Mouse (Mus musculus) right cerebral cortex, postnatal 4 days (tissue): ENCODE data around the gene Imp4.

Experiments used
- DNase-seq: peaks from one replicate; pipeline ENCODE4 v3.0.0-alpha.2; 2022

The Imp4 gene

DNA sequence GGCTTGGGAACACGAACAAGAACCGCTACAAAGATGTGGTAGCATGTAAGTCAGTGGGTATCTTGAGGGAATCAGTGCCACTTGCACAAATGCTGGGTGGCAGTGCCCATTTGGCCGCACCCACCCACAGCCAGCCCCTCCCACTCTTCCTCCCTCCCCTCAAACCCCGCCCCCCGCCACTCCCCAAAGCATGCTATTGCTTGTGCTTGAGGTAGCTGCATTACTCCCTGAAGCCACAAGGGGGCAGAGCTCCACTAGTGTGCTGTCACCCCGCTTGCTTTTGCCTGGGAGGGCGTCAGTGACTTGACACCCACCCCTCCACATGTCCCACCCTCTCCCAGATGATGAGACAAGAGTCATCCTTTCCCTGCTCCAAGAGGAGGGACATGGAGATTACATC, 23.1 kb downstream of the Imp4 start:
- peak; percentile 62 for DNase-seq

DNA sequence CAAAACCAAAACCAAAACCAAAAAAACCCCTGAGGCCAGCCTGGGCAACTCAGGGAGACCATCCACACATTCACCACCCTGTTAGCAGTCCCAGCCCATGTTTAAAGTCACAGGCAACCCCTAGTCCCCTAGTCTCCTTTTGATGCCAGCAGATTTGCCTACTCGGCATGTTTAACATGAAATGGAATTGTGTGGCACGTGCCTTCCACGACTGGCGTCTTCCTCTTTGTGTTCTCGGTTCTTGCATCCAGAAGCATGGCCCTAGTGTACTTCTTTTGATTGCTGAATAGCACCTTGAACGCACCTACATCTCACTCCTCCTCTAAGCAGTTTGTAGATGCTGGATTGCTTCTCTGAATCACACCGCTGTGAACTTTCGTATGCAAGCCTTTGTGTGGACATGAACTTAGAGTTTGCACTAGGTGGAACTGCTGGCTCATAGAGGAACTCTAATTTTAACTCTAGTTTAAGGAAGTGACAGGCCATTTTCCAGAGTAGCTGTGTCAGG, 24.7 kb downstream of the Imp4 start:
- no peak for DNase-seq

DNA sequence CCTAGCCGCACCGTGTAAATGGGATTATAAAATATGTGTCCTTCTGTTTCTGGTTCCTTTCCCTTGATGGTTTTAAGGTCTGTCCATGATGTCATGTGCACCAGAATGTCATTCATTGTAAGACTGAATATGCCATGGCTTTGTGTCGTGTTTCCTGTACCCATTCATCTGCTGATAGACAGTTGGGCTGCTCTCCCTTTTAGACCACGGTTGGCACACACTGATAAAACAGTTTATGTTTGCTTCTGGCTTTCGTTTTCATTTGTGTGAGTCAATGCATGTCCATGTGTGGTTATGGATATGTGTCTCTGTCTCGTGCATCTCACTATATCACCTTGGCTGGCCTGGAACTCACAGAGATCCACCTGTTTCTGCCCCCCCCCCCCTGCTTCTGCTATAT, 25.8 kb downstream of the Imp4 start:
- DNase-seq: no peak

DNA sequence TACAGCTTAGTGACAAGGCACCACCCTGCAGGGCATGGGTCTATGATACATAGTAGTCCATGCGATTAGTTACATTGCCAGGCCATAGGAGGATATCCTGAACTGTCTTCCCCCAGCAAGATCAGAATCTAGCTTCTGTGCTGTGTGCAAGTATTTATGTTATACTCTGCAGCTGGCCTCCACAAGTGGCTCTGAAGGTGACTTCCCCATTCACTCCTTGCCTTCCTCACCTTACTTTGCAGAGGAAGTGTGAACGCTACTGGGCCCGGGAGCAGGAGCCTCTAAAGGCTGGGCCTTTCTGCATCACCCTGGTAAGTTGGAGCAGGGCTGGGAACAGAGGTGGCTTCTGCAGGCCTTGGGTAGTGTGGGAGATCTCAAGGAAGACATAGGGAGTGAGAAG, 28.4 kb downstream of the Imp4 start:
- no peak for DNase-seq

DNA sequence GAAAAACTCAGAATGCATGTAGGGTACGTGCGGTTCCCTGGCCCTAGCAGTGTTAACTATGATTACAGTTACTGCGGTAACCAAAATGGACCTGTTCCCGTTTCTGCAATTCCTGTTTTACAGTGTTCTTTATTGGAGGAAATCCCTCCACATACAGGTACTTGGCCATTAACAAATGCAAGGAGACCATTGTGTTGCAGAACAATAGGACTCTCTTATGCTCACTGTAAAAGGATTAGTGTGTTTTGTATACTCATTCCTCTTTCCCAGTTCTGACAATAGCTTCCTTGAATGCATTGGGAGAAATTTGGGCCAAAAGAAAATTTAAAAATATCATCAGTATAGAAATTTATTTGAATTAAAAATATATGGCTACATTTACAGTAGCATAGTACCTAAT, 28.8 kb downstream of the Imp4 start:
- DNase-seq: no peak

DNA sequence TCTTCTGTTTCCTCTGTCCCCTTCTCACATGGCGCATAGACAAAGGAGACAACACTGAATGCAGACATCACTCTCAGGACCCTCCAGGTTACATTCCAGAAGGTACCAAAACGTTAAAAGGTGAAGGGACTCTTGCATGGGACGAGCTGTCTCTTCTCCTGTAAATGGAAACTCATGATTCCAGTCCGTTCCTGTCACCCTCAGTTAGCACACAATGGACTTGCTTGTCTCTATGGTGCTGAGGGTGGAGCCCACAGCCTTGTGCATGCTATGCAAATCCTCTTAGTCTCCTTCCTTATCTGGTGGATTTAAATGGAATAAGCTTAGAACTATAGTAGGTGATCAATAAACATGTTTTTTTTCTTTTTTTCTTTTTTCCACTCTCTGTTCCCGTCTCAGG, 30.1 kb downstream of the Imp4 start:
- DNase-seq: no peak

DNA sequence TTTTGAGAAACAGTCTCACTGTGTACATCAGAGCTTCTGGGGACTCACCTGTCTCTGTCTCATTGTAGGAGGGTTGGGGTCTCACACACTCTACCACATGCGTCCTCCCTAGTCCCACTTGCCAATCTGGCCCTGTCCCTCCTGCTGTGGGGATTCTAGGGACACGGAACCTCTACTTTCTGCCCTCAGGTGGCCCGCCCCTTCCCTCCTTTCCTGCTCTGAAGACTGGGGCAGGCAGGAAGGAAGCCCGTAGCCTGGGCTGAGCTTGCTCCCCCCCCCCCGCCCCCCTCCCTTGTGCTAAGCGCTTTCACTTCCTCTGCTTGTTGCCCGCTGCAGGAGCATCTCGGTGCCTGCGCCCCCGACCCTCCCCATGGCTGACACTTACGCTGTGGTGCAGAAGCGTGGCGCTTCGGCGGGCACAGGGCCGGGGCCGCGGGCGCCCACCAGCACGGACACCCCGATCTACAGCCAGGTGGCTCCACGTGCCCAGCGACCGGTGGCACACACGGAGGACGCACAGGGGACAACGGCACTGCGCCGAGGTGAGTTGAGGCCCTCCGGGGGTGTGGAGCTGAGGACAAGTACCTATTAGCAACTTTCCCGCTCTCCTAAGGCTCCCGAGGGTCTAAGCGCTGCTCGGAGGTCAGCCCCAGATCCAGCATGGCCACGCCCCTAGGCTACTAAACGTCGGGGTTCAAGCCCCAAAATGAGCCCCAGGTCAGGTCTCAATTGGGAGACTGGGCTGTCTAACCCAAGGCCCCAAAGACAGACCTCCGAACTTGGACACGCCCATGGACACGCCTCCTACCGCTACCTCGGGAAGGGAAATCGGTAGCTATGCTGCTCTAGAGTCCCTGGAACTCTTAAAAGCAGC, 33.0 kb downstream of the Imp4 start:
- DNase-seq: peak; percentile 11

DNA sequence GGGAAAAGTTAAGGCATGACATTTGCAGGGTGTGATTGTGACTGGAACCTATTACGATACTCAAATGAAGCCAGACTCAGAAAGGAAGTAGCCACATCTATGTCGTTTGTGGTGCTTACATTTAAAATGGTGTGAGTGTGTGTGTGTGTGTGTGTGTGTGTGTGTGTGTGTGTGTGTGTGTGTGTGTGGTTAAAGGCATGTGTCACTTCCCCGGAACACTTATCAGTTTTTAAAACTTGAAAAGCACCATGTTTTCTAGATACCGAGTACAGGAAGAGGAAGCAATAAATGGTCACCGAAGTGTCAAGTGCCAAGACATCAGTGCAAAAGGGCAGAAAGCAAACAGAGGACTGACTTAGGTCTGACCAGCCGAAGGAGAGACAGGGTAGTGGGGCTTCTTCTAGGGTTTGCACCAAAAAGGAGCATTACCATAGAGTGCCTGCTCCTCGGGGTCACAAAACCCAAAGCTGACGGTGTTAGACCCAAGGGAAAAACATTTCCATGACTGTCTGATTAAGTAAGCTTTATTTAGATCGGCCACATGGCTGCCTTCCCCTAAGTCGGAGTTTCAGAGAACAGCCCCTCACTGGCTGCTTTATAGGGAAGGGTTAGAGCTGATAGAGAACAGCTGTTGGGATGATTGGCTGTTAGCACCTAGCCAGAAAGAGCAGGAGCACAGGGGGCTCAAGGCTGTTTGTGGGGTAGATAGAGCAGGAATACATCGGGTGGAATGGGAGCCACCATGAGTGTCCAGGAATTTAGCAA, 39.4 kb downstream of the Imp4 start:
- DNase-seq: no peak

DNA sequence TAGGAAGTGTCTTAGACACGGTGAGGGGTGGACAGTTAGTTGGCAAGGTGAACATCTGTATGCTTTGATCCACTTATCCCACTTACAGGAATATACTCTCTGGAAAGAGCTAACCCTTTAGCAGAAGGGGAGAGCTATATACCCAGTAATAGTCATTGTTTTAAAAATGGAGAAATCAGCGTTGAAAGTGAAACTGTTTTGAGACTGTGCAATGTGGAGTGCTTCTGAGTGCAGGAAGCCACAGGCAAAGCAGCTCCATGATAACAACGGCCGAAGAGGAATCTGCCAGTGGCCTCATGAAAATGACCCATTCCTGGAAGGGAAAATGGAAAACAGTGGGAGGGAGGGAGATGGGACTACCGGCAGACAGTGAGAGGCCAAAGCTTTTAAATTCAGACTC, 41.1 kb downstream of the Imp4 start:
- no peak for DNase-seq

DNA sequence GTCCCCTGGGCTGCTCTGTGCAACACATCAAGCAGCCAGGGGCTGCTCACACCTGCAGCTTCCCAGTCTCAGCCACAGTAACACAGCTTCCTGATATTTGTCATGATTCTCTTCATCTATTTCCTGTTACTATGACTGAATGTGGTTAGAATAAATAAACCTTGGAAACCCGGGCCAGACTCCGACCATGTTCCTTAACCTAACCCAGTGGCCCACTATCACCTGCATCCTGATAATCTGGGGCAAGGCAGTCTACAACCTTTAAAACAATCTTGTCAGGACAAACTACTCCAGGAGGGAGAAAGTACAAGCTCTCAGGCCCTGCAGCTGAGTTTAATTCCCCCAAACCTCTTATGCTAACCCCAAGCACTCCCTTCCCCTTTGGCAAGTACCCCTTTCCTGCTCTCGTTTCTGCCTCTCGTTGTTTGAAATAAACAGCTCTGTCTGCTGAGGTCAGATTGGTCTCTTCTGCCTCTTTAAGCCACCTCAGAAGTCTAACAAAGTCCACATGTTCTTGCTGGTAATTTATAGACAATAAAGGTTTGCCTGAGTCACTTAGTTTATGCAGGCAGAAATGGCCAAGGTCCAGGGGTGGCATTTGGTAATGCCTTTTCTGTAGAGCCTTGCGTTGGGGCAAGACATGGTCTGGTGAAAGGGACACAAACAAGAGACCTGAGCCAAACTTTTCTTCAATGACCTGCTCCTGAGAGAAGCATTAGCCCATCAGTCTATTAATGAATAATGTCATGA, 42.4 kb downstream of the Imp4 start:
- no peak for DNase-seq

DNA sequence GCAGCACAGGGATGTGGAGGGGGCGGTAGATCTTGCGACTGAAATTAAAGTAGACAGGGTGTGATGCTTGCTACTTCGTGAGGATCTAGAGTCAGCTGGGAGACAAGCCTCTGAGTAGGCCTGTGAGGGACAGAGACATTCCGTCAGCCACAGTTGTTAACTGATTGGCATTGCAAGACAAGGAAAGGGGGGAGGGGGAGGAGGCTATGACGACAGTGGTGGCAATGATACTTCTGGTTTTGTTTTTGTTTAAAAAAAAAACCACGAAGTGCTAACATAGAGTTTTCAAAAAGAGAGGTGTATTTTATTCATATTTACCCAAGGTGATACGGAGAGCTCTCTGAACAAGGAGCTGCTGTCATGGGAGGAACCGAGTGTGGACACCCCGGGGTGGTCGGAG, 44.8 kb downstream of the Imp4 start:
- no peak for DNase-seq

DNA sequence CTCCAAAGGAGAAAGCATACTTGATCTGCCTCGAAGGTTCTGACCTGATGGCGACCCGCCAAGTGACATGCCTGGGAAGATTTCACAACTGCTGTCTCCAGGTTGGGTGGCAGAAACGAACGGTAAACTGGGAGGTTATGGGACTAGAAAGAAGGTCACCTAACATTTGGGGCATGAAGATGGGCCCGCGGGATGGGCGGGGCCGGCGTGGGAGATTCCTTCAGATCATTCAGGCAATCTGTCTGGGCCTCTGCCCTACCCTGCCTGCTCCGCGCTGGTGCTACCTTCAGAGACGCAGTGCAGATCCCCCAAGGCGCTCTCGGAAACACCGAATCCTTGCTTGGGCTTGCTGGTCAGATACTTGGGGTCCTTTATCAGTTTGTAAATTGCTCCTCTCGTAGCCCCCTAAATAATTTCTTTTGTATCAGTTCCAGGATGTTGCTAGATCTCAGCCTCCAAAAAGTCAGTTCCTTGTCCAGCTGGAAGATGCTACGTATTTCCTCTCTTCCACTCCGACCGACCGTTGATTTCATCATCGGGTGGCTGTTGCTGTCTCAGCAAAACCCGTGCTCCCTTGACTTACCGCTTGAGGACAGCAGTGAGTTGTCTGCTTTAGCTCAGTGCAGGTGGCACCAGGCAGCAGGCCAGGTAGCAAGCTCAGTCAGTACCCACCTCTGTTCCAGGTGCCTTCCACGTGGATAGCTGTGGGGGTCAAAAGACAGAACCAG, 46.0 kb downstream of the Imp4 start:
- peak; percentile 47 for DNase-seq

DNA sequence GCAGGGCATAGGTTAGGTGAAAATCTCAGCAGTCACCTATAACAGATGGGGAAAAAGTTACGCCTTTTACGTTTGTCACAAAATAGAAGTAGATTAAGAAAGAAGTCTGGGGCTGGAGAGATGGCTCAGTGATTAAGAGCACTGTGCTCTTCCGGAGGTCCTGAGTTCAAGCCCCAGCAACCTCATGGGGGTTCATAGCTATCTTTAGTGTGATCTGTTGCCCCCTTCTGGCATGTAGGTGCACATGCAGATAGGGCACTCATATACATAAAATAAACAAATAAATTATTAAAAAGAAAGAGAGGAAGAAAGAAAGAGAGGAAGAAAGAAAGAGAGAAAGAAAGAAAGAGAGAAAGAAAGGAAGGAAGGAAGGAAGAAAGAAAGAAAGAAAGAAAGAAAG, 47.7 kb downstream of the Imp4 start:
- DNase-seq: no peak

DNA sequence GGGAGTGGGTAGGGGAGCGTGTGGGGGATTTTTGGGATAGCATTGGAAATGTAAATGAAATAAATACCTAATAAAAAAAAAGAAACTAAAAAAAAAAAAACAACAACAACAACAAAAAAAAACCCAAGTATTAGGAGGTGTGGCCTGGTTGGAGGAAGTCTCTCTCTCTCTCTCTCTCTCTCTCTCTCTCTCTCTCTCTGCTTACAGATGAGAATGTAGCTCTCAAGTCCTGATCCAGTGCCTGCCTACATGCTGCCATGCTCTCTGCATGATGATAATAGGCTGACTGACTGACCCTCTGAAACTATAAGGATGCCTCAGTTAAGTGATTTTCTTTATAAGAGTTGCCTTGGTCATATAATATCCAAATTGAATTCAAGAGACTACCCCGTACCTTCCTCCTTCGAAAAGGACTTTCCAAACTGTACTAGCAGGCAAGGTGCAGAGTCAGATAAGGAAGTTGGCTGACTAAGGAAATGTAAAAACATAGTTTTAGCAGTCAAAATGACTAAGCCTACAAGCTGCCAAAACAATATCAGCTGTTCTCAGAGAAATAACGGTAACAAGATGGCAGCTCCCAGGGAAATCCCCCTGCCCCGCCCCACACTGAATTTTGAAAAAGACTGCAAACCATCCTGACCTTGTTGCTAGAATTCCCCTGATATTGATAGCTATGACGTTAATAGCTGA, 50.3 kb downstream of the Imp4 start:
- DNase-seq: no peak

DNA sequence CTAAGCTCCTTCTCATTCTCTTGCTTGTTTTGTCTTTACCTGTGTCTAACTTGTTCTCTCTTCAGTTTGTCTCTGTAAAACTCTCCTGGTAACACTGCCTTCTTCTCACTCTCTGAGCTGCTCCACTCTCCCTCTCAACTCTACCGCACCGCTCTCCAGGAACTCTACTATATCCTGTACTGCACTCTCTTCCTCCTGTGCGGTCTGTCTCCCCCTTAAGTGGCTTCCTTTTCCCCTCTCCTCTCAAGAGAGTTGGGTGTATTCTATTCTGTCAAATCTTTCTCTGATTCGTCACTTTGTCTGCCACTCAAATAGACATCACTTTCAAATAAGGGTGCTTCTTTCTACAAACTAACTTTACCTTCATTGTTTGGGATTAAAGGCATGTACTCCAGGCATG, 51.8 kb downstream of the Imp4 start:
- DNase-seq: no peak
